Mouse (Mus musculus) gastrocnemius, postnatal 14 days (tissue): ENCODE data around the gene C2cd5. TPM values are rescaled to one million over a fixed set of nuclear protein-coding genes. Genes with fewer than 3 reads are reported as not detected.
"Not testable (repeated sequence)": the region's sequence is repeated elsewhere in the genome, so short reads cannot be mapped to it uniquely, and the experiment has no call there.

Experiments
- DNase-seq: peaks from one replicate; pipeline ENCODE4 v3.0.0; 2021; ENCODE audit warnings: mixed read lengths
- intact Hi-C: fragments of 180-260 bp; cut with DNase I; formaldehyde crosslinking; loops from one replicate; pipeline ENCODE4 v1.15.1; 2025; ENCODE audit warnings: low total_unique reads
- total RNA-seq, 2 experiments: library from RNA; stranded (reverse); gene quantifications; 2 replicates each; pipeline ENCODE4 v1.2.3; 2021

The C2cd5 gene
- total RNA-seq, 2 experiments from 2014 or later = 12.1 to 12.6 TPM

- intact Hi-C loops = no loop called here
- no peak for DNase-seq
Observed at GRCm38 (mm10) chr6:143035261-143035660, 64.7 kb downstream of the C2cd5 start.

DNA sequence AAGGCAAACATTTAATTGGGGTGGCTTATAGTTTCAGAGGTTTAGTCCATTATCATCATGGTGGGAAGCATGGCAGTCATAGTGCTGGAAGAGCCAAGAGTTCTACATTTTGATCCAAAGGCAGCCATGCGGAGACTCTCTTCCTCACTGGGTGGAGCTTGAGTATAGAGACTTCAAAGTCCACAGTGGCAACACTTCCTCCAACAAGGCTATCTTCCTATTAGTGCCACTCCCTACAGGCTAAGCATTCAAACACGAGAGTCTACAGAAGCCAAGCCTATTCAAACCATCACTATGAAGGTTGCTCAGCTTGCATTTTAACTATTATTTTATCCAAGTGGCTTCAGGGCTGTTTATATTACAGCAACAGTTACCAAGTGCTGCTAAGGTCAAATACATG is 65.4 kb downstream of the C2cd5 start:
- DNase-seq = no peak
- intact Hi-C loops = loop anchor here (5.0 kb wide), 1 partner anchor 143 kb away; no protein-coding TSS in a partner anchor

DNA sequence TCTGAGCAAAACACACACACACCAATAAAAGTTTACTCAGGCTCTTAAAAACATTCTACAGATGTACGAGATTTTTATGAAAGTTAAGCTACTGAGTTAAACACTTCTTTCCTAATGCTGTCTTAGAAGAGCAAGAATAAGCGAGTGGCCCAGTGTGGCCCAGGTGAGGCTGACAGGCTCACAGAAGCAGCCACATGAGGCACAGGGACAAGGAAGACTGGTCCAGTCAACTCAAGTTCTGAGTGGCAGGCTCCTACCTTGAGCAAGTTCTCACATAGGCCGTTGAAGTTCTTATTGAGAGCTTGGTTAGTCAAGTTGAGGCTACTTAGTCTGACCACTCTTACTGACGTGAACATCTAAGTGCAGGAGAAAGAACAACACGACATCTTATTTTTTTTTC is 69.4 kb downstream of the C2cd5 start:
- DNase-seq = no peak
- intact Hi-C loops = loop anchor here (5.0 kb wide), 1 partner anchor 147 kb away; no protein-coding TSS in a partner anchor

DNA sequence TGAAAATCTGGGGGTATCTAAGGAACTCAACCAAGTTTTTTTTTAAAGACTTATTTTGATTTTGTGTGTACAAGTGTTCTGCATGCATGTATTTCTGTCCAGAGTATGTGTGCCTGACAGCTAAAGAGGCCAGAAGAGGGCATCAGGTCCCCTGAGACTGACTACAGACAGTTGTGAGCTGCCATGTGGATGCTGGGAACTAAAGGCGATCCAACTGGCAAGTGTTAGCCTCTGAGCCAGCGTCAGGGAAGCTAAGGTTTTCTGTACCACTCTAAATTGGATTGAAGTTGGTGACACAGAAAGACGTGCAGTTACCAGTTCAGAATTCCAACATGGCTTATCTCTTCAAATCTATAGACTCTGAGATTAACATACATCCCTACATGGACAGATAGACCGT is 72.0 kb downstream of the C2cd5 start:
- no peak for DNase-seq

GRCm38 (mm10) chr6:143027402-143027801 is 72.5 kb downstream of the C2cd5 start:
- intact Hi-C loops = no loop called here

More for the DNA sequence above, 72.0 kb downstream of the C2cd5 start:
- intact Hi-C loops = no loop called here

GRCm38 (mm10) chr6:143023691-143024090 is 76.2 kb downstream of the C2cd5 start:
- DNase-seq = no peak
- intact Hi-C loops = no loop called here

More at GRCm38 (mm10) chr6:143027402-143027801, 72.5 kb downstream of the C2cd5 start:
- DNase-seq = no peak

GRCm38 (mm10) chr6:143021756-143022155 is 78.2 kb downstream of the C2cd5 start:
- intact Hi-C loops = no loop called here
- no peak for DNase-seq

- no peak for DNase-seq
- intact Hi-C loops = no loop called here
Observed at GRCm38 (mm10) chr6:143020647-143021046, 79.3 kb downstream of the C2cd5 start.

GRCm38 (mm10) chr6:143020146-143020545 is 79.8 kb downstream of the C2cd5 start:
- no peak for DNase-seq
- intact Hi-C loops = no loop called here

DNA sequence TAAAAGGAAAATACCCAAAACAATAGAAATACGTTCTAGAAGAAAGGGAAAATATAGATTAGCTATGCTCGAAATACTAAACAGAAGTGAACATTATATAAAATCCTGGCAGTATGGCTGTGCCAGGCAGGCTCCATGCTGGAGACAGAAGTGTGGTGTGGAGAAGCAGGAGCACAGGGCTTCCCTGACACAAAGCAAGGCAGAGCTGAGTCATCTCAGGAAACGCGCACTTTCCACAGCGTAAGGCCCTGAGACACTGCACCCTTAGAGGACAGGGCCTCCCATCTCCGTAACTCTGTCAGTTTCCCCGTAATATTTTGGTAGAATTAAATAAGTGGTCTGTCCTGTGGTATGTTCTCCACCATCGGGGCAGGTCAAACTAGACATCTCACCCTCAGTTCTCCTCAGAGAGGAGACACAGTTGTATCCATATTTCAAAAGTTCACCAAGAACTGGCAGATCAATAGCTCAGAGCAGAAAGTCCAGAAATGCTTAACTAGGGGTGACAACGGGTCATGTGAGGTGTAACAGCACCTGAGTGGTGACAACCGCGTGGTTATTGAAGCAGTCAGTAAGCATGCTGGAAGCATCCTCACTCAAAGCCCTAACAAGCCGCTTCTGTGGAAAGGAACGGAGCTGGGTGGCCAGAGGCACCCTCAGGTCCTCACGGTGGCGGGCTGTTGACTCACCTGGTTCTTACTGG is 87.3 kb downstream of the C2cd5 start:
- no peak for DNase-seq
- intact Hi-C loops = no loop called here

DNA sequence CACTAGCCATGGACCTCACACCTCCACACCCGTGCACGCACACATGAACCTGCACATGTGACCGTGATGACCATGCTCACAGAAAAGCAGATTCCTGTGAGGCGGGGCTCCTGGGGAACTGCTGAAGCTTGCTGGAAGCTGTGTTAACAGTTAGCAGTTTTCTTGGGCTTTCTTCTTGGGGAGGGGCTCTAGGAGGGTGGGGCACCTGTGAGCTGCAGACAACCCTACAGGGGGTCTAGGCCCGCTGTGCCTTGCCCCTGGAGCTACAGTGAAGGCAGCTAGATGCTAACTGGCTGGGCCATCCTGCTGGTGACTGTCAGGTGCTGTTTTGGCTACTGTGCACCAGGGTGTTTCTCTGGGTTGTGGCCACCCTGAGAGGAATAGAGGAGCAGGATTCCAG is 91.1 kb downstream of the C2cd5 start:
- intact Hi-C loops = no loop called here

DNA sequence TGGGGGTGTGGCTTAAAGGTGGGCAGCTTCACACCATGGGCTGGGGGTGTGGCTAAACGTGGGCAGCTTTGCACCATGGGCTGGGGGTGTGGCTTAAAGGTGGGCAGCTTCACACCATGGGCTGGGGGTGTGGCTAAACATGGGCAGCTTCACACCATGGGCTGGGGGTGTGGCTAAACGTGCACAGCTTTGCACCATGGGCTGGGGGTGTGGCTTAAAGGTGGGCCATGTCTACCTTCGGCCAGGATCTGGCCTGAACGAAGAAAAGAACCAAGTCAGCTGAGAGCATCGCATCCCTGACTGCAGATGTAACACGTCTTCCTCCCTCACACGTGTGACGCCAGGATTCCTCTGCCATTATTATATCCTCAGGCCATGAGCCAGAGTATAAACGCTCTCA is 94.7 kb downstream of the C2cd5 start:
- intact Hi-C loops, DNase-seq: not testable (repeated sequence)

More for the DNA sequence above, 91.1 kb downstream of the C2cd5 start:
- DNase-seq = no peak

- intact Hi-C loops = no loop called here
- DNase-seq = no peak
Observed at GRCm38 (mm10) chr6:143004801-143005200, 95.1 kb downstream of the C2cd5 start.

DNA sequence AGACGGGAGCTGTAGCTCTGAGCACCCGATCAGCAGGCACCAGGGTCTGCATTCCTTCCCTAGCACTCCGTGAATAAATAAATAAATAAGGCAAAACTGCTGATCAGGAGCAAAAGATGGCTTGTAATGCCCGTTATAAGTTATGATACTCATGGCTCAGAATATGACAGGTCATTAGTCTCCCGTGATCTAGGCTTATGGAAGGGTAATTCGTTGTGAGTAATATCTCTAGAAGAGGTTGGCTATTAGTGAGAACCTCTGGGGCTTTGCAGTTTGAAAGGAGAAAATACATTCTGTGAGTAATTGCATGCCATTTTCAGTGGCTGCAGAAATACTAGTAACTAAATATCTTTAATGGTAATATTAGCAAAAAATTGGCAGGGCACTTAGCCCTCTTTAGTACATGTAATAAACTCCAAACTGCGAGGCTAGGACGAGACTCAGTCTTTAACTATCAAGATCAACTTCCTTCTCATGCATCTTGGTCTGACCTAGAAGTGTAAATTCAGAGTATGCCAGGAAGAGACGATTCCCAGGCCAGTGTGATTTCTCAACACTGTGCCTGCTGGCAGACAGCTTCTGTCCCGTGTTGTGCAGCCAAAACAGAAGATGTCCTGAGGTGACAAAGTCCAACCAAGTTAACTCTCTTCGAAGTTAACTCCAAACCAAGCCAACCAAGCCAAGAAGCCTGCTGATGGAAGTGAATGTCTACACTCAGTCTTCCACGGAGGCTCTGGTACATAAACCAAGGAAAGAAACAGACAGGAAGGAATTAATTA is 101.5 kb downstream of the C2cd5 start:
- peak; percentile 18 for DNase-seq
- intact Hi-C loops = no loop called here

- DNase-seq = no peak
- intact Hi-C loops = no loop called here
Observed at GRCm38 (mm10) chr6:142996887-142997286, 103.1 kb downstream of the C2cd5 start.

DNA sequence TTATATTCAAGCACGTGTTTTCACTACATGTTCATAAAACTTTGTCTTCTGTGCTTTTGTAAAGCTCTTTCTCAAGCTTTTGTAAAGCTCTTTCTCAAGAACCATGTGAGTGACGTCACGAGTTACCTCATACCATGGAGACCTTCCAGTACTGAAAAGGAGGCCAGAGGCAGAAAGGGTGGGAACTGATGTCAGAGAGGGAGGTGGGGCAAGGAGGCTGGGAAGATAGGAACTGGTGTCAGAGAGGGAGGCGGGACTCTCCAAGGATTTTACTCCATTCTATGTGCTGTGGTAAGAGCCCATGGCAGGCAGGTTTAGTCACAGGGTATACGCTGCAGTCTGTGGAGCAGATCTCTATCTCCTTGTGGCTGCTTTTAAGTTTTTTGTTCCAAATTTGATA is 104.4 kb downstream of the C2cd5 start:
- intact Hi-C loops = no loop called here
- DNase-seq = peak; percentile 12

GRCm38 (mm10) chr6:142994821-142995220 is 105.1 kb downstream of the C2cd5 start:
- no peak for DNase-seq
- intact Hi-C loops = no loop called here

DNA sequence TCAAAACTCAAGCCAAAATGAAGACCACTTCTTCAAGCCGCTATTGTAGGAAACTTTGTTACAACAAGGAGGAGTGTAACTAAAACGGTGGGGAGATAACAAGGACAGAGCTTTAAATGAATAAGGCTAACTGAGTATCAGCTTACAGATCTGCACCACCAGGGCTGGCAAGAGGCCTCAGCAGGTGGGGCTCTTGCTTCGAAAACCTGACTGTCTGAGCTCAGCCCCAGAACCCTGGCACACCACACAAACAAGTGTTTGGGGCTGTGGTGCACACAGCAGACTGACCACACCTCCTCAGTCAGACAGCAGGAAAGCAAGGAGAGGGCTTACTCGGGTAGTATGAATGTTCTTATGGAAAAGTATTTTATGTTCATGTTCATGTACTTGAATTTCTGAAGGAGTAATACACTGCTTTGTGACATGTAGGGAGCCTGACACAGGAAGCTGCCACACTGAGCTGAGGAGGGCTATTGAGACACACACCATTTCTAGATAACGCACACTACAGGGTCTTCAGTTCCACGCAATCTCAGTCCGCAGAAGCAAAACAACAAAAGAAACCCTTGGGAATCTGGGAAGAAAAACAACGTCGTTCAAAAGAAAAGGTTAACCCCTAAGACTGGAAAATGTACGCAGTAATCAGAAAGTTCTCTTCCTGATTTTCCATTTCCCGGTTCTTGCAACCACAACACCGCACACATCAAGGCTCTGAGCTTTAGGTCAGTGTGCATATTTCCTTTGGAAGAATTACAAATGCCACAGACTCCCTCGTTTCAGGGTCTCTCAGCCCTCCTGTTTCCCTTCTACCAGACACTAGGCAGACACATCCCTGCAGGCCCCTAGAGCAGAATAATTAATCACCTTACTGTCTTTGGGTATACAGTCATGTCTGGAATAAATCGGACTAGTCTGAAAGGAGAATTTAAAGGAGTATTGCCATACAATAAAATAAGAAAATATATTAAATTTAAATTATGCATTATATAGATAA is 105.9 kb downstream of the C2cd5 start:
- intact Hi-C loops = no loop called here
- peak; percentile 13 for DNase-seq

GRCm38 (mm10) chr6:142992971-142993370 is 107.0 kb downstream of the C2cd5 start:
- intact Hi-C loops = no loop called here
- DNase-seq = no peak

- no peak for DNase-seq
- intact Hi-C loops = no loop called here
Observed at GRCm38 (mm10) chr6:142992099-142992498, 107.8 kb downstream of the C2cd5 start.
